16 mouse cellular contexts compared by ENCODE assay signal in genomic region chr12:11276632-11277031, GRCm38 (mm10).
"Had no signal": no experiment of that assay in that cellular context is flagged by ENCODE, and none has a peak within 500 bp of the region (broad histone marks: within the 10 kb centered on the region; RNA-seq: fewer than 3 reads in every experiment).

No protein-coding gene starts in this region.

- H3K9ac ChIP-seq: limb, embryonic 13.5 days; liver, embryonic 14.5 days; midbrain, embryonic 12.5 days; neural tube, embryonic 15.5 days had no signal

- H3K9me3 ChIP-seq: limb, embryonic 13.5 days; midbrain, embryonic 12.5 days; neural tube, embryonic 15.5 days had no signal

- ATAC-seq: intestine, postnatal 0 days; midbrain, embryonic 16.5 days had no signal

- H3K27me3 ChIP-seq: limb, embryonic 13.5 days; megakaryocyte, embryonic 14.5 days; midbrain, embryonic 12.5 days; neural tube, embryonic 15.5 days had no signal

- H3K4me1 ChIP-seq: limb, embryonic 13.5 days; midbrain, embryonic 12.5 days; neural tube, embryonic 15.5 days had no signal

- DNase-seq: kidney, adult 8-10 months; kidney, postnatal 4 days; left cerebral cortex, postnatal 4 days; lung, adult 18-20 months; lung, postnatal 36 days; spleen, adult 18-20 months; thymus, adult 2 months; thymus, postnatal 4 days had no signal

- H3K27ac ChIP-seq: limb, embryonic 13.5 days; liver, embryonic 14.5 days; midbrain, embryonic 12.5 days; neural tube, embryonic 15.5 days had no signal

- H3K4me3 ChIP-seq: limb, embryonic 13.5 days; megakaryocyte, embryonic 14.5 days; midbrain, embryonic 12.5 days; myocyte; neural tube, embryonic 15.5 days had no signal

- H3K4me2 ChIP-seq: limb, embryonic 13.5 days; midbrain, embryonic 12.5 days; neural tube, embryonic 15.5 days had no signal
